Mouse (Mus musculus) lung, embryonic 14.5 days (tissue): Measurements from ENCODE around the gene Agmo. TPM values are rescaled to one million over a fixed set of nuclear protein-coding genes. Genes with fewer than 3 reads are reported as not detected.

Source experiments
- ATAC-seq: fragments of 200-750 bp; cut with Nextera tagmentation; 2 replicates; pipeline ENCODE4 v1.8.0; 2017; ENCODE audit warnings: mild to moderate bottlenecking, moderate TSS enrichment, moderate library complexity; ENCODE audit not compliant: insufficient read depth
- DNase-seq: peaks from one replicate; pipeline ENCODE4 v3.0.0-alpha.2; 2015
- H3K27ac ChIP-seq: fragments of 300-500 bp; sonication (generic); 2 replicates; pipeline ENCODE4 v1.5.1; 2014; ENCODE audit warnings: low read depth, mild to moderate bottlenecking, moderate library complexity
- H3K27me3 ChIP-seq: fragments of 300-500 bp; sonication (generic); 2 replicates; pipeline ENCODE4 v1.6.1; 2014; ENCODE audit warnings: low read length, control low read depth; ENCODE audit not compliant: insufficient read depth
- H3K36me3 ChIP-seq: fragments of 300-500 bp; sonication (generic); 2 replicates; pipeline ENCODE4 v1.6.1; 2014; ENCODE audit warnings: control low read depth; ENCODE audit not compliant: insufficient read depth
- H3K4me1 ChIP-seq: fragments of 300-500 bp; sonication (generic); 2 replicates; pipeline ENCODE4 v1.6.1; 2014; ENCODE audit warnings: antibody characterized with exemption, control low read depth; ENCODE audit not compliant: insufficient read depth
- H3K4me2 ChIP-seq: fragments of 300-500 bp; sonication (generic); 2 replicates; pipeline ENCODE4 v1.6.1; 2014; ENCODE audit warnings: mild to moderate bottlenecking
- H3K4me3 ChIP-seq: fragments of 300-500 bp; sonication (generic); 2 replicates; pipeline ENCODE4 v1.5.1; 2014; ENCODE audit warnings: low read depth, low read length
- H3K9ac ChIP-seq: fragments of 300-500 bp; sonication (generic); 2 replicates; pipeline ENCODE4 v1.6.1; 2014
- H3K9me3 ChIP-seq: fragments of 300-500 bp; sonication (generic); 2 replicates; pipeline ENCODE4 v1.6.1; 2016; ENCODE audit warnings: low read depth, low read length, control low read depth
- CTCF ChIP-seq: IDR thresholded peaks from 2 replicates; pipeline ENCODE4 v1.5.1; 2016; ENCODE audit warnings: antibody characterized with exemption, low read depth
- WGBS: fragments of 180-500 bp; shearing (Covaris S2); extraction: QIAGEN DNeasy Blood & Tissue Kit; methylation state at CpG from one replicate; pipeline ENCODE4 v1.1.7; 2014; 5-methylcytosine and 5-hydroxymethylcytosine counted together
- polyA plus RNA-seq: library from polyadenylated mRNA; unstranded; fragments of >200 nt; fragmentation: Nextera tagmentation; extraction: Ambion mirVana; gene quantifications from 2 replicates; pipeline ENCODE4 v1.2.1, GENCODE M21; 2014

Gene Agmo
- polyA plus RNA-seq, 1 experiment from 2014 or later, result 0.29 TPM

- Histone ChIP-seq H3K27me3 (no peaks in the 10 kb centered on the region), H3K9me3 (no peaks in the 10 kb centered on the region), H3K27ac (no peak overlapping the region), H3K4me1 (no peaks in the 10 kb centered on the region), H3K9ac (no peak overlapping the region), H3K4me2 (no peak overlapping the region), H3K36me3 (no peaks in the 10 kb centered on the region), H3K4me3 (no peak overlapping the region)
- 80% methylated on average over 2 of the region's 2 CpGs for WGBS
- TF ChIP-seq CTCF, result no peak
- DNase-seq, result no peak
- ATAC-seq, result no peak
Observed at GRCm38 (mm10) chr12:37476849-37477248, 235.4 kb downstream of the Agmo start.

- no peak for ATAC-seq
- Histone ChIP-seq H3K27me3 (no peaks in the 10 kb centered on the region), H3K27ac (no peak overlapping the region), H3K4me2 (no peak overlapping the region), H3K9me3 (no peaks in the 10 kb centered on the region), H3K4me1 (no peaks in the 10 kb centered on the region), H3K36me3 (no peaks in the 10 kb centered on the region), H3K4me3 (no peak overlapping the region), H3K9ac (no peak overlapping the region)
- DNase-seq, result peak; percentile 84
- TF ChIP-seq CTCF, result no peak
- WGBS, result 56% methylated on average over 3 of the region's 3 CpGs
Observed at GRCm38 (mm10) chr12:37487991-37488390, 246.6 kb downstream of the Agmo start.

GRCm38 (mm10) chr12:37498871-37499270 lies 257.4 kb downstream of the Agmo start:
- H3K27ac ChIP-seq, result no peak overlapping the region
- H3K9me3 ChIP-seq, result no peaks in the 10 kb centered on the region
- H3K27me3 ChIP-seq, result no peaks in the 10 kb centered on the region
- H3K4me2 ChIP-seq, result no peak overlapping the region
- ATAC-seq, result peak; percentile 83; the same call in 1 of the 2 replicates
- WGBS, result 38% methylated on average over 3 of the region's 3 CpGs
- no peak overlapping the region for H3K4me3 ChIP-seq
- peak; percentile 84 for DNase-seq
- TF ChIP-seq CTCF, result no peak
- H3K36me3 ChIP-seq, result no peaks in the 10 kb centered on the region
- no peaks in the 10 kb centered on the region for H3K4me1 ChIP-seq
- no peak overlapping the region for H3K9ac ChIP-seq

GRCm38 (mm10) chr12:37507406-37507805 lies 266.0 kb downstream of the Agmo start:
- DNase-seq, result no peak
- 49% methylated on average over 1 of the region's 1 CpGs for WGBS

GRCm38 (mm10) chr12:37507826-37508225 lies 266.4 kb downstream of the Agmo start:
- no peak for TF ChIP-seq CTCF
- no peaks in the 10 kb centered on the region for H3K4me1 ChIP-seq
- no peak overlapping the region for H3K9ac ChIP-seq
- H3K27ac ChIP-seq, result no peak overlapping the region
- WGBS, result 92% methylated on average over 2 of the region's 2 CpGs
- H3K4me3 ChIP-seq, result no peak overlapping the region
- no peaks in the 10 kb centered on the region for H3K27me3 ChIP-seq
- no peak for DNase-seq
- no peak for ATAC-seq
- no peak overlapping the region for H3K4me2 ChIP-seq
- no peaks in the 10 kb centered on the region for H3K9me3 ChIP-seq
- H3K36me3 ChIP-seq, result no peaks in the 10 kb centered on the region

More at GRCm38 (mm10) chr12:37507406-37507805, 266.0 kb downstream of the Agmo start:
- no peak for ATAC-seq
- Histone ChIP-seq H3K4me3 (no peak overlapping the region), H3K9ac (no peak overlapping the region), H3K4me1 (no peaks in the 10 kb centered on the region), H3K36me3 (no peaks in the 10 kb centered on the region), H3K27ac (no peak overlapping the region), H3K4me2 (no peak overlapping the region), H3K27me3 (no peaks in the 10 kb centered on the region), H3K9me3 (no peaks in the 10 kb centered on the region)
- no peak for TF ChIP-seq CTCF

- no peak overlapping the region for H3K9ac ChIP-seq
- no peak overlapping the region for H3K4me3 ChIP-seq
- 26% methylated on average over 1 of the region's 1 CpGs for WGBS
- H3K9me3 ChIP-seq, result no peaks in the 10 kb centered on the region; the same call in 1 of the 2 replicates
- no peaks in the 10 kb centered on the region for H3K4me1 ChIP-seq
- no peak overlapping the region for H3K27ac ChIP-seq
- H3K4me2 ChIP-seq, result no peak overlapping the region
- H3K36me3 ChIP-seq, result no peaks in the 10 kb centered on the region
- TF ChIP-seq CTCF, result no peak
- ATAC-seq (no peak), DNase-seq (no peak)
- no peaks in the 10 kb centered on the region for H3K27me3 ChIP-seq
Observed at GRCm38 (mm10) chr12:37521772-37522171, 280.3 kb downstream of the Agmo start.

GRCm38 (mm10) chr12:37524662-37525061 lies 283.2 kb downstream of the Agmo start:
- no peaks in the 10 kb centered on the region for H3K27me3 ChIP-seq
- no peak overlapping the region for H3K9ac ChIP-seq
- no peaks in the 10 kb centered on the region for H3K36me3 ChIP-seq
- no peaks in the 10 kb centered on the region; the same call in 1 of the 2 replicates for H3K9me3 ChIP-seq
- 81% methylated on average over 3 of the region's 3 CpGs for WGBS
- ATAC-seq (no peak), DNase-seq (no peak)
- no peaks in the 10 kb centered on the region for H3K4me1 ChIP-seq
- no peak for TF ChIP-seq CTCF
- no peak overlapping the region for H3K4me3 ChIP-seq
- no peak overlapping the region for H3K27ac ChIP-seq
- H3K4me2 ChIP-seq, result no peak overlapping the region

GRCm38 (mm10) chr12:37540994-37541393 lies 299.6 kb downstream of the Agmo start:
- Histone ChIP-seq H3K4me1 (no peaks in the 10 kb centered on the region), H3K36me3 (no peaks in the 10 kb centered on the region), H3K27ac (no peak overlapping the region), H3K27me3 (no peaks in the 10 kb centered on the region), H3K9me3 (no peaks in the 10 kb centered on the region), H3K4me2 (no peak overlapping the region), H3K4me3 (no peak overlapping the region), H3K9ac (no peak overlapping the region)
- ATAC-seq (no peak), DNase-seq (peak; percentile 15)
- TF ChIP-seq CTCF, result no peak
- WGBS, result 33% methylated on average over 1 of the region's 1 CpGs
